Mouse (Mus musculus): ENCODE measurements at regions not wholly inside any gene's neighbourhood (a gene's known extent, or its start where the extent isn't known, plus 50 kb on each side); places are given as distances from the start of the nearest gene placed in this dataset.

- DNase-seq = no peak
Measured at GRCm38 (mm10) chr1:81747025-81747424, 485.9 kb upstream of the Gm9747 start.

- DNase-seq = no peak
Measured at GRCm38 (mm10) chr1:81754067-81754466, 478.8 kb upstream of the Gm9747 start.

GRCm38 (mm10) chr1:81755281-81755680 lies 477.6 kb upstream of the Gm9747 start:
- DNase-seq = no peak

GRCm38 (mm10) chr1:81755694-81756093 lies 477.2 kb upstream of the Gm9747 start:
- no peak for DNase-seq

GRCm38 (mm10) chr1:81759919-81760318 lies 473.0 kb upstream of the Gm9747 start:
- no peak for DNase-seq

GRCm38 (mm10) chr1:81771704-81772103 lies 461.2 kb upstream of the Gm9747 start:
- no peak for DNase-seq

- DNase-seq = no peak
Measured at GRCm38 (mm10) chr1:81780583-81780982, 452.3 kb upstream of the Gm9747 start.

- no peak for DNase-seq
Measured at GRCm38 (mm10) chr1:81784305-81784704, 448.6 kb upstream of the Gm9747 start.

- no peak for DNase-seq
Measured at GRCm38 (mm10) chr1:81794771-81795170, 438.1 kb upstream of the Gm9747 start.

GRCm38 (mm10) chr1:81795399-81795798 lies 437.5 kb upstream of the Gm9747 start:
- no peak for DNase-seq

- no peak for DNase-seq
Measured at GRCm38 (mm10) chr1:81811591-81811990, 421.3 kb upstream of the Gm9747 start.

- DNase-seq = no peak
Measured at GRCm38 (mm10) chr1:81818884-81819283, 414.0 kb upstream of the Gm9747 start.

- DNase-seq = no peak
Measured at GRCm38 (mm10) chr1:81841966-81842365, 390.9 kb upstream of the Gm9747 start.

GRCm38 (mm10) chr1:81850462-81851144 lies 382.3 kb upstream of the Gm9747 start:
- no peak for DNase-seq

GRCm38 (mm10) chr1:81859464-81859863 lies 373.4 kb upstream of the Gm9747 start:
- no peak for DNase-seq

- no peak for DNase-seq
Measured at GRCm38 (mm10) chr1:81864571-81864970, 368.3 kb upstream of the Gm9747 start.

- no peak for DNase-seq
Measured at GRCm38 (mm10) chr1:81886940-81887531, 345.9 kb upstream of the Gm9747 start.

- no peak for DNase-seq
Measured at GRCm38 (mm10) chr1:81897241-81897640, 335.7 kb upstream of the Gm9747 start.

- no peak for DNase-seq
Measured at GRCm38 (mm10) chr1:81900843-81901242, 332.1 kb upstream of the Gm9747 start.

- peak; percentile 3 for DNase-seq
Measured at GRCm38 (mm10) chr1:81904056-81904455, 328.9 kb upstream of the Gm9747 start.

GRCm38 (mm10) chr1:81912607-81913006 lies 320.3 kb upstream of the Gm9747 start:
- no peak for DNase-seq

- no peak for DNase-seq
Measured at GRCm38 (mm10) chr1:81913561-81913964, 319.3 kb upstream of the Gm9747 start.

GRCm38 (mm10) chr1:81916840-81917239 lies 316.1 kb upstream of the Gm9747 start:
- no peak for DNase-seq

- DNase-seq = no peak
Measured at GRCm38 (mm10) chr1:81927721-81928120, 305.2 kb upstream of the Gm9747 start.

- no peak for DNase-seq
Measured at GRCm38 (mm10) chr1:81933064-81933463, 299.8 kb upstream of the Gm9747 start.

Measured in liver (tissue).